In the genomic region with DNA sequence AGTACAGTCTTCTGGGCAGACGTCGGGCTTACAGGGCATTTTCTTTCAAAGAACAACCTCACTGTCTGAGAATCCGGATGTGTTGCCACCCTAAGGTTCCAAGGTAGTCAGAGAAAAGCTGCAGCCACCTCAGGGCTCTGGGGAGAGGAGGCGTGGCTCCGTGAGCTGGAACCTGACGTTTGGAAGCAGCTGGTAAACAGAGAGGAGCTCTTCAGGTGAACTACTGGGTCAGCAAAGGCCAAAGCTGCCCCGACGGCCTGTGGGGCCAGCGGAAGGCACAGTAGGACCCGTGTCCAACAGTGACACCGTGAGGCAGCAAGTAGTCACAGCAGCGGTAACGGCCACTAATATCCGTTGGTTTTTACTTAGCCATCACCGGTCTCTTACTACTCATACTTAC, we compare ENCODE assay signal across 8 mouse cellular contexts. TPM values are rescaled to one million over a fixed set of nuclear protein-coding genes. Genes with fewer than 3 reads are reported as not detected.
DNase-seq lines count a peak whose midpoint lies in the region; ATAC-seq and TF ChIP-seq lines count a peak whose summit lies in the region.

No protein-coding gene starts in this region.

- TF ChIP-seq CTCF in bone marrow, adult 2 months (IDR thresholded peaks at IDR 0.05; ENCODE audit: control insufficient read depth, insufficient read depth, low read length) = peak; percentile 91
- peak; percentile 90 for TF ChIP-seq CTCF in kidney, postnatal 0 days (IDR thresholded peaks at IDR 0.05; ENCODE audit: low read depth)

- 17% methylated on average over 15 of the region's 15 CpGs for WGBS in forebrain, embryonic 11.5 days
- 15% methylated on average over 15 of the region's 15 CpGs for WGBS in forebrain, embryonic 16.5 days
- WGBS in bone marrow, adult 2 months = 9% methylated on average over 15 of the region's 15 CpGs
- WGBS in kidney, postnatal 0 days = 21% methylated on average over 15 of the region's 15 CpGs

- H3K4me3 ChIP-seq in forebrain, embryonic 11.5 days (ENCODE audit: low read depth, low read length) = no peak overlapping the region
- no peak overlapping the region for H3K4me3 ChIP-seq in forebrain, embryonic 16.5 days (replicated peaks; ENCODE audit: low read length)
- H3K4me3 ChIP-seq in bone marrow, adult 2 months (replicated peaks; ENCODE audit: control insufficient read depth, low read depth, low read length) = no peak overlapping the region
- no peak overlapping the region for H3K4me3 ChIP-seq in kidney, postnatal 0 days (replicated peaks; ENCODE audit: low read depth, low read length)
- H3K4me3 ChIP-seq in megakaryocyte, embryonic 14.5 days (replicated peaks) = peak overlapping the region; percentile 35

- no peak overlapping the region for H3K4me2 ChIP-seq in forebrain, embryonic 11.5 days (ENCODE audit: low read depth, low read length, severe bottlenecking)
- H3K4me2 ChIP-seq in forebrain, embryonic 16.5 days (ENCODE audit: low read length) = no peak overlapping the region
- H3K4me2 ChIP-seq in kidney, postnatal 0 days (ENCODE audit: low read length) = no peak overlapping the region

- H3K36me3 ChIP-seq in forebrain, embryonic 11.5 days (ENCODE audit: control insufficient read depth, insufficient read depth, low read length) = no peaks in the 10 kb centered on the region
- no peaks in the 10 kb centered on the region for H3K36me3 ChIP-seq in forebrain, embryonic 16.5 days (ENCODE audit: control insufficient read depth, insufficient read depth)
- no peaks in the 10 kb centered on the region for H3K36me3 ChIP-seq in kidney, postnatal 0 days (ENCODE audit: insufficient read depth, low read length)
- H3K36me3 ChIP-seq in megakaryocyte, embryonic 14.5 days (replicated peaks; ENCODE audit: low read length) = no peaks in the 10 kb centered on the region

- no peak overlapping the region for H3K27ac ChIP-seq in forebrain, embryonic 11.5 days (ENCODE audit: low read depth, low read length)
- H3K27ac ChIP-seq in forebrain, embryonic 16.5 days (ENCODE audit: low read length) = no peak overlapping the region
- H3K27ac ChIP-seq in bone marrow, adult 2 months (ENCODE audit: control insufficient read depth, insufficient read depth, low read depth, low read length, poor library complexity) = no peak overlapping the region
- no peak overlapping the region for H3K27ac ChIP-seq in kidney, postnatal 0 days

- peaks cover 3% of the 10 kb centered on the region; the same call in 1 of the 2 replicates for H3K27me3 ChIP-seq in forebrain, embryonic 11.5 days (ENCODE audit: control insufficient read depth, insufficient read depth, low read length)
- no peaks in the 10 kb centered on the region for H3K27me3 ChIP-seq in forebrain, embryonic 16.5 days (replicated peaks; ENCODE audit: control insufficient read depth, insufficient read depth, low read length)
- H3K27me3 ChIP-seq in kidney, postnatal 0 days (ENCODE audit: insufficient read depth, low read length) = no peaks in the 10 kb centered on the region
- H3K27me3 ChIP-seq in megakaryocyte, embryonic 14.5 days (replicated peaks) = peaks cover 26% of the 10 kb centered on the region

- H3K9me3 ChIP-seq in forebrain, embryonic 11.5 days (ENCODE audit: control insufficient read depth, low read length) = no peaks in the 10 kb centered on the region
- no peaks in the 10 kb centered on the region for H3K9me3 ChIP-seq in forebrain, embryonic 16.5 days (ENCODE audit: control insufficient read depth, low read length)
- H3K9me3 ChIP-seq in kidney, postnatal 0 days (replicated peaks; ENCODE audit: low read length) = no peaks in the 10 kb centered on the region
- no peaks in the 10 kb centered on the region for H3K9me3 ChIP-seq in megakaryocyte, embryonic 14.5 days

- peaks cover 2% of the 10 kb centered on the region for H3K4me1 ChIP-seq in forebrain, embryonic 11.5 days (replicated peaks; ENCODE audit: control insufficient read depth, insufficient read depth, low read length)
- no peaks in the 10 kb centered on the region for H3K4me1 ChIP-seq in forebrain, embryonic 16.5 days (replicated peaks; ENCODE audit: control insufficient read depth, insufficient read depth, low read length)
- no peaks in the 10 kb centered on the region; the same call in 1 of the 2 replicates for H3K4me1 ChIP-seq in bone marrow, adult 2 months (ENCODE audit: control insufficient read depth, insufficient read depth, low read length)
- peaks cover 10% of the 10 kb centered on the region; the same call in 1 of the 2 replicates for H3K4me1 ChIP-seq in kidney, postnatal 0 days (replicated peaks; ENCODE audit: insufficient read depth, low read length)
- H3K4me1 ChIP-seq in megakaryocyte, embryonic 14.5 days = peaks cover 47% of the 10 kb centered on the region

- intact Hi-C loops in gastrocnemius, postnatal 14 days (cut with DNase I; ENCODE audit: low total_unique reads) = loop anchor here (5.0 kb wide), 1 partner anchor 127 kb away; no protein-coding TSS in a partner anchor

- H3K9ac ChIP-seq in forebrain, embryonic 11.5 days (ENCODE audit: low read length) = no peak overlapping the region
- H3K9ac ChIP-seq in forebrain, embryonic 16.5 days (replicated peaks; ENCODE audit: low read depth, low read length) = no peak overlapping the region
- no peak overlapping the region for H3K9ac ChIP-seq in kidney, postnatal 0 days (ENCODE audit: low read depth, low read length)

- ATAC-seq in forebrain, embryonic 11.5 days (replicated peaks; ENCODE audit: low FRiP score) = no peak
- ATAC-seq in forebrain, embryonic 16.5 days = no peak
- peak; percentile 29; the same call in 1 of the 2 replicates for ATAC-seq in kidney, postnatal 0 days (replicated peaks; ENCODE audit: low FRiP score, low read depth)

- peak; percentile 43; the same call in 1 of the 2 replicates for TF ChIP-seq POLR2A in bone marrow, adult 2 months (IDR thresholded peaks at IDR 0.05; ENCODE audit: borderline replicate concordance, control insufficient read depth, low read depth, low read length)

- peak; percentile 75 for DNase-seq in forebrain, embryonic 11.5 days (ENCODE audit: low spot score)
- DNase-seq in A20 (ENCODE audit: low read depth, low spot score) = peak; percentile 65
- peak; percentile 68 for DNase-seq in gastrocnemius, postnatal 14 days
- peak; percentile 81 for DNase-seq in kidney, postnatal 0 days (ENCODE audit: low spot score)
- DNase-seq in thymus, postnatal 0 days (ENCODE audit: low spot score) = peak; percentile 53

RNA-seq across cellular contexts. Expression of gene Tmem44, which starts 46.7 kb away (rescaled TPM):
- polyA plus RNA-seq in forebrain, embryonic 11.5 days (2014; fragmentation: Nextera tagmentation; extraction: Ambion mirVana) = 26.3 and 30.4 TPM in 2 replicates
- 92.5 and 106 TPM in 2 replicates for polyA plus RNA-seq in forebrain, embryonic 16.5 days (2015; fragmentation: Nextera tagmentation; extraction: Ambion mirVana)
- 4.3 and 7.6 TPM in 2 replicates for polyA plus RNA-seq in bone marrow, adult 2 months (2011; ENCODE audit: insufficient read depth, insufficient read length, low replicate concordance, missing spikeins)
- total RNA-seq in gastrocnemius, postnatal 14 days (2021) = 1 to 10 TPM; 4.5 to 5.6 TPM
- polyA plus RNA-seq in kidney, postnatal 0 days (2015; fragmentation: Nextera tagmentation; extraction: Ambion mirVana) = 13.4 and 13.8 TPM in 2 replicates
- 0.45 TPM in 1 of 2 replicates, not detected in the other for polyA plus RNA-seq in megakaryocyte, embryonic 14.5 days (2012; ENCODE audit: insufficient read depth, low replicate concordance)
- 2.1 and 2.2 TPM in 2 replicates for polyA plus RNA-seq in thymus, postnatal 0 days (2015; fragmentation: Nextera tagmentation; extraction: Ambion mirVana)
